Mouse (Mus musculus) CH12.LX (cell line): ENCODE data around the gene Cacnb3.

Source experiments
- EP300 ChIP-seq: IDR thresholded peaks from 2 replicates; pipeline ENCODE4 v1.6.1; 2011; ENCODE audit warnings: low read length, improper control_type of control experiment
- MAFK ChIP-seq: IDR thresholded peaks from 2 replicates; pipeline ENCODE4 v1.6.1; 2011; ENCODE audit warnings: low read length, improper control_type of control experiment; ENCODE audit not compliant: insufficient replicate concordance

GRCm38 (mm10) chr15:98646737-98647136 lies 16.1 kb downstream of the Cacnb3 start:
- no peak for TF ChIP-seq MAFK
- TF ChIP-seq EP300: no peak
